Mouse (Mus musculus) cerebellum, postnatal 4 days (tissue): ENCODE results near the gene Srebf1.

Experiments
- DNase-seq, 2 experiments: peaks; one replicate each; pipeline ENCODE4 v3.0.0; 2022; ENCODE audit warnings: low spot score in 2 of 2, mixed read lengths in 1 of 2

Srebf1 gene

DNA sequence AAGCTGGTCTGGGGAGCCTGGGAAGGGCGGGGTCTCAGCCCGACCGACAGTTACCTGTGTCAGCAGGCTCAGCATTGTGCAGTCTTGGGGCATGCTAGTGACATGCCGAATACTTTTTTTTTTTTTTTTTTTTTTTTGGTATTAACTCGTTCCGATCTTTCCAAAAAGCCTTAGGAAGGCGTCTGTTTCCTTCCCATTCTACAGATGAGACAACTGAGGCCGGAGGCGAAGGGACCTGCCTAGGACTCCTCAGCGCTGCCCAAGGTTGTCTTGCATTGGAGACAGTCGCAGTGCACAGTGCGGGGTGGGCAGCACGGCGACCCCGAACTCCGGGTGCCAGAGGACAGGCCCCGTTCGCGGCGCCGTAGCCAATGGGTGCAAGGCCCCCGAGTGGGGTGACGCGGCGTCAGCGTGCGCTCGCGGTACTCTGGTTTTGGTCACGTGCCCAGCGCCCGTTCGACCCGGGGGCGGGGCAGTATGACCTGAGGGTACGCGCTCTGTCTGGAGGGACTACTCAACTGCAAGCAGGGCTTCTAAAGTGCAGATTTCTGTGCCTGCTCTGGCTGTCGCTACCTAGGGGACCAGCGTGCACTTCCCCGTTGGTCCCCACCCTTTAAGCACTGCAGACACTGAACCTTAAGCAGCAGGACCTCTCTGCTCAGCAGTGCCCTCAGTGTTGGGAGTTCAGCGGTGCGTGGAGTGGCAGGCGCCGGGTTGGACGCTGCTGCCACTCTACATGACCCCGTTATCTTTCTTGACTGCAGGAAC is at the start of gene Srebf1:
TSS of gene Srebf1 (minus strand) at position 113 of the 768 bp plus-strand sequence.
- peak; percentile 64 to 75 for DNase-seq

- no peak for DNase-seq
Observed at GRCm38 (mm10) chr11:60268563-60268962, 46.2 kb upstream of the Srebf1 start.

GRCm38 (mm10) chr11:60265271-60265985 is 43.0 kb upstream of the Srebf1 start:
- DNase-seq, result no peak

DNA sequence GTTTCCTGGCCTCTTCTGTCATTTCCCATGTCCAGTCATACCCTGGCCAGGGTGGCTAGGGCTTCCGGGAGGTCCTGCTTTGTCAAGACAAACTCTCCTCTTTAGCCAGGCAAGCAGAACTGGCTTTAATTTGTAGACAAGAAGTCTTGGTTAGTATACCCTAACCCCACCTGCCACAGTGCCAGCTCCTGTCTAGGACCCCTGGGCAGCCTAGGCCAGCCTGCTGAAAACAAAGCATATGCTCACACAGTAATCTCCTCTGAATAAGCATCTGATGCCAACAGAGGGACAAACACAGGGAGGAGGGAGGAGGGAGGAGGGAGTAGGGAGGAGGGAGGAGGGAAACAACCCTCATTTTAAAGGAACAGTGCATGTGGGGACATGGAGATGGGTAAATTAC is 42.3 kb upstream of the Srebf1 start:
- DNase-seq, result no peak

- DNase-seq, result no peak
Observed at GRCm38 (mm10) chr11:60262396-60262795, 40.0 kb upstream of the Srebf1 start.

- no peak for DNase-seq
Observed at GRCm38 (mm10) chr11:60260743-60261142, 38.4 kb upstream of the Srebf1 start.

GRCm38 (mm10) chr11:60257696-60258095 is 35.3 kb upstream of the Srebf1 start:
- no peak for DNase-seq

DNA sequence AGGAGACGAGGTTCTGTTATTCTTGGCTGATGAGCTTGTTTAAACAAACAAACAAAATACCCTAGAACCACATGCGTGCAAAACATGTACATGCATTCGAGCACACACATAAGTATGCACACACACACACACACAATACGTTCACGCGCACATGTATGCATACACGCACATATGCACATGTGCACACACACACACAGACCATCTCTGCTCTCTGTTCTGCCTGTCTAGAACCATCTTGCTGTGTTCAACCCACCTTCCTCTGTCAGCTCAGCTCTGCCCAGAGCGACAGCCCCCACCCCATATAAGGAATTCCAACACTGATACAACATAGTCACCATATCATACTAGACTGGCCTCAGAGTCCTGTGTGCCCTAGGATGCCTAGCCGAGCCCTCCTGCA is 34.3 kb upstream of the Srebf1 start:
- no peak for DNase-seq

GRCm38 (mm10) chr11:60256176-60256681 is 33.8 kb upstream of the Srebf1 start:
- peak in 1 of 2 experiments; percentile 83 for DNase-seq

DNA sequence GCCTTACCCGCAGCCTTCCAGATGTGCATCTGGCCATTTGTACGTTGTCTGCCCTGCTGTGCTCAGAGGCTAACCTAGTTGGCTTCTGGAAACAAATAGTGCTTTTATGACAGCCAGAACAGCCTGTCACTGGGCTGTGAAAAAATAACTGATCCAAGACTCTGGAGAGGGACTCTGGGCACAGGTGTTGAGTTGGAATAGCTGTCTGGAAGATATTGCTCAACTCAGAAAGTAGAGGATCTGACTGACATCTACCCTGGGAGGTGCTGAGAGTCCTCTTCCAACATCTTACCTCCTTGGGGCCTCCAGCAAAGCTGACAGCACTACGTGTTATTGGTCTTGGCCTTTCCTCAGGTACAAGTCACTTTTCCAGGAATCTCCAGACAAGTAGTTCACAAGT is 33.3 kb upstream of the Srebf1 start:
- no peak for DNase-seq

DNA sequence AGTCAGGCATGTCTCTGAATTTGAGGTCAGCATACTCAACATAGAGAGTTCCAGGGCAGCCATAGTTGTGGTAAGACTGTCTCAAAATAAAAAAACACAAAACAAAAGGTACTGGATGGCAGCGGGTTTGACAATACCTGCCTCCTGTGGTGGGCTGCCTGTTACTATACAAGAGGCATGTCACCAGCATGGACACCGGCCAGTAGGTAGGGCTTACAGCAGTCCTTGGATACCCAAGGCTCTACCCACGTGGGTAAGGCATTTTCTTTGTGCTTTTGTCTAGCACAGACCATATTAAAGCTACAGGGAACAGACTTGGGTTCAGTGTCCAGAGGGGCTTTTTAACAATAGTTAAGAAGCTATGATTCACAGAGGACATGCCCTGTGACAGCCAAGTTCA is 32.8 kb upstream of the Srebf1 start:
- no peak for DNase-seq

DNA sequence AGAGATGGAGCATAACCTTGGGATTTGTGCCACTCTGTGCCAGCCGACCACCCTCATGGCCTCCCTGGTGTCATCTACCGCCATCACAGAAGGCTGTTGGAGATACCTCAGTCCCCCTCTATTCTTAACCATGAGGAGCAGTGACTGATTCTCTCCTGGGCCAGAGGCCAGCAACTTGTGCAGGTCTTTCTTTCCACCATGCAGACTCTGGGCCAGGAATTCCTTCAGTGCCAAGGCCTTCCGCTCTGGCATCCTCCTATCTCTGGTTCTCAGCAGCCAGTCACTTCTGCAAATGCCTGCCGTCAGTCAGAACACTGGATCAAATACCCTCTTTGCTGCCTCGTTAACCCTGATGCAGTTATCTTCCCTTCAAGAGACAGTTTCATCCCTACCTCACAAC is 31.9 kb upstream of the Srebf1 start:
- no peak for DNase-seq

- no peak for DNase-seq
Observed at GRCm38 (mm10) chr11:60253546-60253945, 31.2 kb upstream of the Srebf1 start.

- DNase-seq, result peak in 1 of 2 experiments; percentile 65
Observed at GRCm38 (mm10) chr11:60250971-60251643, 28.7 kb upstream of the Srebf1 start.

DNA sequence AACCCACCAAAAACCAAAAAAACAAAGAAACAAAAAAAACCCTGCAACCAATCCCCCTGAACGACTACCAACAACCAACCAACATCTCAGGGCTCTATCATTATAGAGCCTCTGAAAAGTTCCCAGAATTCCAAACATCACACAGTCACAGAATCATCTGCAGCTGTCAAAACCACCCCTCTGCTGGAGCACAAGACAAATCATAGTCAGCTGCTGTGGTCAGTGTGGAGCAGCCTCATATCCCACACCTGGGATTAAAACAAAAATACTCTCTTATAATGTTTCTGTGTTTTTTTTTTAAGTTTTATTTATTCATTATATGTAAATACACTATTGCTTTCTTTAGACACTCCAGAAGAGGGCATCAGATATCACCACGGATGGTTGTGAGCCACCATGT is 27.5 kb upstream of the Srebf1 start:
- DNase-seq, result no peak

- no peak for DNase-seq
Observed at GRCm38 (mm10) chr11:60248596-60249404, 26.4 kb upstream of the Srebf1 start.

- DNase-seq, result peak in 1 of 2 experiments; percentile 40
Observed at GRCm38 (mm10) chr11:60247753-60248550, 25.6 kb upstream of the Srebf1 start.

GRCm38 (mm10) chr11:60246077-60246476 is 23.7 kb upstream of the Srebf1 start:
- DNase-seq, result no peak

GRCm38 (mm10) chr11:60244503-60245143 is 22.2 kb upstream of the Srebf1 start:
- no peak for DNase-seq

- DNase-seq, result no peak
Observed at GRCm38 (mm10) chr11:60240509-60240908, 18.1 kb upstream of the Srebf1 start.
